Mouse (Mus musculus) forebrain, embryonic 12.5 days (tissue): ENCODE data around the gene Grin2d. TPM values are rescaled to one million over a fixed set of nuclear protein-coding genes. Genes with fewer than 3 reads are reported as not detected.

Source experiments
- ATAC-seq: fragments of 200-750 bp; cut with Nextera tagmentation; 2 replicates; pipeline ENCODE4 v1.8.0; 2017; ENCODE audit warnings: moderate TSS enrichment; ENCODE audit not compliant: low FRiP score
- H3K27ac ChIP-seq: fragments of 300-500 bp; sonication (generic); 2 replicates; pipeline ENCODE4 v1.5.1; 2016; ENCODE audit warnings: mild to moderate bottlenecking
- H3K27me3 ChIP-seq: fragments of 300-500 bp; sonication (generic); 2 replicates; pipeline ENCODE4 v1.6.1; 2016; ENCODE audit warnings: mild to moderate bottlenecking
- H3K36me3 ChIP-seq: fragments of 300-500 bp; sonication (generic); replicated peaks from 2 replicates; pipeline ENCODE4 v1.6.1; 2016; ENCODE audit warnings: mild to moderate bottlenecking
- H3K4me1 ChIP-seq: fragments of 300-500 bp; sonication (generic); 2 replicates; pipeline ENCODE4 v1.6.1; 2016
- H3K4me2 ChIP-seq: fragments of 300-500 bp; sonication (generic); 2 replicates; pipeline ENCODE4 v1.6.1; 2016; ENCODE audit warnings: mild to moderate bottlenecking, moderate library complexity
- H3K4me3 ChIP-seq: fragments of 300-500 bp; sonication (generic); replicated peaks from 2 replicates; pipeline ENCODE4 v1.5.1; 2016; ENCODE audit warnings: mild to moderate bottlenecking
- H3K9ac ChIP-seq: fragments of 300-500 bp; sonication (generic); 2 replicates; pipeline ENCODE4 v1.6.1; 2016; ENCODE audit warnings: mild to moderate bottlenecking
- H3K9me3 ChIP-seq: fragments of 300-500 bp; sonication (generic); 2 replicates; pipeline ENCODE4 v1.6.1; 2016
- WGBS: fragments of 180-500 bp; shearing (Covaris S2); methylation state at CpG from one replicate; pipeline ENCODE4 v1.1.7; 2016; 5-methylcytosine and 5-hydroxymethylcytosine counted together
- polyA plus RNA-seq: library from polyadenylated mRNA; unstranded; fragments of >200 nt; fragmentation: Nextera tagmentation; extraction: Ambion mirVana; gene quantifications from 2 replicates; pipeline ENCODE4 v1.2.1, GENCODE M21; 2016

The Grin2d gene
- polyA plus RNA-seq, 1 experiment from 2014 or later, result 0.33 TPM

GRCm38 (mm10) chr7:45833924-45834323 lies 44.3 kb downstream of the Grin2d start:
- no peak overlapping the region for H3K27ac ChIP-seq
- peaks cover 28% of the 10 kb centered on the region for H3K4me1 ChIP-seq
- peaks cover 67% of the 10 kb centered on the region for H3K27me3 ChIP-seq
- 0 out of 2 replicates have a peak overlapping the region, but pooled peaks have one; percentile 17 for H3K9ac ChIP-seq
- H3K4me2 ChIP-seq, result peak overlapping the region; percentile 49
- peak overlapping the region; percentile 36 for H3K4me3 ChIP-seq
- H3K36me3 ChIP-seq, result peaks cover 6% of the 10 kb centered on the region; the same call in 1 of the 2 replicates
- ATAC-seq, result no peak
- H3K9me3 ChIP-seq, result no peaks in the 10 kb centered on the region
- 3% methylated on average over 29 of the region's 31 CpGs for WGBS

- Histone ChIP-seq H3K27me3 (peaks cover 67% of the 10 kb centered on the region), H3K27ac (no peak overlapping the region)
These were observed 44.9 kb downstream of the Grin2d start for GRCm38 (mm10) chr7:45833148-45833790.

GRCm38 (mm10) chr7:45832428-45832827 lies 45.8 kb downstream of the Grin2d start:
- Histone ChIP-seq H3K4me2 (peak overlapping the region; percentile 49), H3K9ac (no peak overlapping the region), H3K36me3 (peaks cover 21% of the 10 kb centered on the region), H3K27me3 (peaks cover 61% of the 10 kb centered on the region), H3K4me3 (peak overlapping the region; percentile 36), H3K9me3 (no peaks in the 10 kb centered on the region), H3K4me1 (peaks cover 28% of the 10 kb centered on the region), H3K27ac (no peak overlapping the region)
- 6% methylated on average over 29 of the region's 30 CpGs for WGBS
- no peak for ATAC-seq

More at GRCm38 (mm10) chr7:45833148-45833790, 44.9 kb downstream of the Grin2d start:
- peak overlapping the region; percentile 36 for H3K4me3 ChIP-seq
- ATAC-seq, result no peak
- H3K9me3 ChIP-seq, result no peaks in the 10 kb centered on the region
- H3K4me2 ChIP-seq, result peak overlapping the region; percentile 49
- H3K9ac ChIP-seq, result 0 out of 2 replicates have a peak overlapping the region, but pooled peaks have one; percentile 17
- H3K4me1 ChIP-seq, result peaks cover 28% of the 10 kb centered on the region
- WGBS, result 2% methylated on average over 59 of the region's 86 CpGs
- H3K36me3 ChIP-seq, result peaks cover 12% of the 10 kb centered on the region

- Histone ChIP-seq H3K4me3 (peak overlapping the region; percentile 60), H3K4me1 (peaks cover 28% of the 10 kb centered on the region), H3K9ac (peak overlapping the region; percentile 52), H3K27me3 (peaks cover 51% of the 10 kb centered on the region), H3K27ac (peak overlapping the region; percentile 73; the same call in 1 of the 2 replicates), H3K36me3 (peaks cover 34% of the 10 kb centered on the region), H3K9me3 (no peaks in the 10 kb centered on the region), H3K4me2 (peak overlapping the region; percentile 91)
- ATAC-seq, result peak; percentile 42
- 25% methylated on average over 5 of the region's 5 CpGs for WGBS
These were observed 47.1 kb downstream of the Grin2d start for GRCm38 (mm10) chr7:45831128-45831525.

GRCm38 (mm10) chr7:45830427-45831127 lies 47.6 kb downstream of the Grin2d start, which contains the start of gene Grwd1:
Grwd1 (minus strand) TSS chr7:45830944.
- H3K27ac ChIP-seq, result peak within 1 kb of the TSS; percentile 73; the same call in 1 of the 2 replicates
- no peaks in the 10 kb centered on the region for H3K9me3 ChIP-seq
- H3K4me1 ChIP-seq, result peaks cover 28% of the 10 kb centered on the region
- ATAC-seq, result peak; percentile 92
- H3K4me3 ChIP-seq, result peak within 1 kb of the TSS; percentile 60
- H3K36me3 ChIP-seq, result peaks cover 39% of the 10 kb centered on the region
- H3K9ac ChIP-seq, result peak within 1 kb of the TSS; percentile 52
- WGBS, result 1% methylated on average over 35 of the region's 35 CpGs
- H3K27me3 ChIP-seq, result peaks cover 47% of the 10 kb centered on the region
- H3K4me2 ChIP-seq, result peak within 1 kb of the TSS; percentile 91

- peaks cover 14% of the 10 kb centered on the region for H3K4me1 ChIP-seq
- H3K36me3 ChIP-seq, result peaks cover 67% of the 10 kb centered on the region
- peaks cover 7% of the 10 kb centered on the region for H3K27me3 ChIP-seq
- H3K27ac ChIP-seq, result no peak overlapping the region
- H3K9ac ChIP-seq, result no peak overlapping the region
- H3K4me2 ChIP-seq, result no peak overlapping the region
- WGBS, result 94% methylated on average over 7 of the region's 7 CpGs
- H3K9me3 ChIP-seq, result no peaks in the 10 kb centered on the region
- H3K4me3 ChIP-seq, result no peak overlapping the region
- ATAC-seq, result no peak
These were observed 51.5 kb downstream of the Grin2d start for GRCm38 (mm10) chr7:45826631-45827030.

- WGBS, result 74% methylated on average over 7 of the region's 7 CpGs
- Histone ChIP-seq H3K36me3 (peaks cover 67% of the 10 kb centered on the region), H3K4me1 (peaks cover 2% of the 10 kb centered on the region), H3K9me3 (no peaks in the 10 kb centered on the region), H3K27me3 (peaks cover 5% of the 10 kb centered on the region), H3K27ac (no peak within 1 kb of the TSS), H3K4me2 (no peak within 1 kb of the TSS), H3K9ac (no peak within 1 kb of the TSS), H3K4me3 (no peak within 1 kb of the TSS)
- ATAC-seq, result no peak
These were observed 53.6 kb downstream of the Grin2d start, which contains the start of gene Kcnj14 for GRCm38 (mm10) chr7:45824598-45824997. Kcnj14 (minus strand) TSS chr7:45824782.

- H3K9ac ChIP-seq, result no peak overlapping the region
- H3K4me3 ChIP-seq, result no peak overlapping the region
- H3K4me2 ChIP-seq, result no peak overlapping the region
- ATAC-seq, result no peak
- peaks cover 31% of the 10 kb centered on the region for H3K36me3 ChIP-seq
- peaks cover 16% of the 10 kb centered on the region for H3K27me3 ChIP-seq
- H3K9me3 ChIP-seq, result no peaks in the 10 kb centered on the region
- H3K4me1 ChIP-seq, result peaks cover 3% of the 10 kb centered on the region
- H3K27ac ChIP-seq, result no peak overlapping the region
These were observed 57.3 kb downstream of the Grin2d start for GRCm38 (mm10) chr7:45820913-45821312.

GRCm38 (mm10) chr7:45819843-45820242 lies 58.3 kb downstream of the Grin2d start:
- Histone ChIP-seq H3K4me1 (peaks cover 13% of the 10 kb centered on the region), H3K9me3 (no peaks in the 10 kb centered on the region), H3K4me3 (peak overlapping the region; percentile 2; the same call in 1 of the 2 replicates), H3K27me3 (peaks cover 16% of the 10 kb centered on the region), H3K4me2 (0 out of 2 replicates have a peak overlapping the region, but pooled peaks have one; percentile 8), H3K27ac (no peak overlapping the region), H3K9ac (peak overlapping the region; percentile 25; the same call in 1 of the 2 replicates), H3K36me3 (peaks cover 21% of the 10 kb centered on the region)
- ATAC-seq, result no peak
- WGBS, result 8% methylated on average over 25 of the region's 25 CpGs

GRCm38 (mm10) chr7:45815984-45816351 lies 62.2 kb downstream of the Grin2d start:
- Histone ChIP-seq H3K4me3 (no peak overlapping the region), H3K4me2 (no peak overlapping the region)

GRCm38 (mm10) chr7:45815323-45815983 lies 62.7 kb downstream of the Grin2d start:
- WGBS, result 20% methylated on average over 10 of the region's 10 CpGs
- Histone ChIP-seq H3K4me2 (peak overlapping the region; percentile 54), H3K9me3 (no peaks in the 10 kb centered on the region), H3K36me3 (peaks cover 24% of the 10 kb centered on the region), H3K4me1 (peaks cover 30% of the 10 kb centered on the region), H3K27me3 (peaks cover 16% of the 10 kb centered on the region), H3K4me3 (peak overlapping the region; percentile 95), H3K9ac (peak overlapping the region; percentile 22; the same call in 1 of the 2 replicates), H3K27ac (peak overlapping the region; percentile 70)
- no peak for ATAC-seq

More at GRCm38 (mm10) chr7:45815984-45816351, 62.2 kb downstream of the Grin2d start:
- 20% methylated on average over 2 of the region's 2 CpGs for WGBS
- 0 out of 2 replicates have a peak overlapping the region, but pooled peaks have one; percentile 8 for H3K9ac ChIP-seq
- H3K27me3 ChIP-seq, result peaks cover 16% of the 10 kb centered on the region
- peaks cover 19% of the 10 kb centered on the region for H3K36me3 ChIP-seq
- H3K9me3 ChIP-seq, result no peaks in the 10 kb centered on the region
- H3K4me1 ChIP-seq, result peaks cover 30% of the 10 kb centered on the region
- H3K27ac ChIP-seq, result peak overlapping the region; percentile 70
- no peak for ATAC-seq

- no peak for ATAC-seq
- H3K9me3 ChIP-seq, result no peaks in the 10 kb centered on the region
- peak overlapping the region; percentile 95 for H3K4me3 ChIP-seq
- peak overlapping the region; percentile 22; the same call in 1 of the 2 replicates for H3K9ac ChIP-seq
- peaks cover 30% of the 10 kb centered on the region for H3K4me1 ChIP-seq
- peaks cover 12% of the 10 kb centered on the region for H3K27me3 ChIP-seq
- peaks cover 30% of the 10 kb centered on the region for H3K36me3 ChIP-seq
- peak overlapping the region; percentile 70 for H3K27ac ChIP-seq
- 2% methylated on average over 5 of the region's 5 CpGs for WGBS
- peak overlapping the region; percentile 54 for H3K4me2 ChIP-seq
These were observed 63.3 kb downstream of the Grin2d start for GRCm38 (mm10) chr7:45814841-45815240.
